Comparison of ENCODE assay signal across 8 mouse cellular contexts in genomic region chr11:101168301-101168980, GRCm38 (mm10). TPM values are rescaled to one million over a fixed set of nuclear protein-coding genes. Genes with fewer than 3 reads are reported as not detected.
DNase-seq lines count a peak whose midpoint lies in the region; ATAC-seq and TF ChIP-seq lines count a peak whose summit lies in the region.

No protein-coding gene starts in this region.

- TF ChIP-seq CTCF in kidney, adult 2 months (conservative IDR thresholded peaks at IDR 0.05; ENCODE audit: insufficient read depth, insufficient read length, low read depth, low read length): no peak
- no peak for TF ChIP-seq CTCF in kidney, postnatal 0 days (IDR thresholded peaks at IDR 0.05; ENCODE audit: low read depth)

- no peaks in the 10 kb centered on the region for H3K9me3 ChIP-seq in kidney, postnatal 0 days (replicated peaks; ENCODE audit: low read length)
- H3K9me3 ChIP-seq in neural tube, embryonic 14.5 days (ENCODE audit: control insufficient read depth, low read length): no peaks in the 10 kb centered on the region
- H3K9me3 ChIP-seq in forebrain, embryonic 16.5 days (ENCODE audit: control insufficient read depth, low read length): no peaks in the 10 kb centered on the region

- H3K4me1 ChIP-seq in kidney, adult 2 months (ENCODE audit: control insufficient read depth, insufficient read depth, low read length): peaks cover 19% of the 10 kb centered on the region; the same call in 1 of the 2 replicates
- H3K4me1 ChIP-seq in kidney, postnatal 0 days (replicated peaks; ENCODE audit: insufficient read depth, low read length): peaks cover 41% of the 10 kb centered on the region
- peaks cover 38% of the 10 kb centered on the region for H3K4me1 ChIP-seq in neural tube, embryonic 14.5 days (ENCODE audit: control insufficient read depth, insufficient read depth, low read length)
- H3K4me1 ChIP-seq in forebrain, embryonic 16.5 days (replicated peaks; ENCODE audit: control insufficient read depth, insufficient read depth, low read length): peaks cover 43% of the 10 kb centered on the region

- peak; percentile 66 for DNase-seq in kidney, adult 2 months
- DNase-seq in kidney, adult 8-10 months: no peak
- no peak for DNase-seq in kidney, postnatal 0 days (ENCODE audit: low spot score)
- DNase-seq in right cerebral cortex, adult 18-20 months: no peak
- no peak for DNase-seq in left cerebral cortex, adult 8-10 months (ENCODE audit: low spot score in 2 of 2)

- peak overlapping the region; percentile 13; the same call in 1 of the 2 replicates for H3K9ac ChIP-seq in kidney, postnatal 0 days (ENCODE audit: low read depth, low read length)
- H3K9ac ChIP-seq in neural tube, embryonic 14.5 days (replicated peaks; ENCODE audit: low read depth, low read length): no peak overlapping the region
- H3K9ac ChIP-seq in forebrain, embryonic 16.5 days (replicated peaks; ENCODE audit: low read depth, low read length): no peak overlapping the region

- no peaks in the 10 kb centered on the region for H3K27me3 ChIP-seq in kidney, adult 2 months (replicated peaks; ENCODE audit: control insufficient read depth, insufficient read depth, low read length)
- no peaks in the 10 kb centered on the region for H3K27me3 ChIP-seq in kidney, postnatal 0 days (ENCODE audit: insufficient read depth, low read length)
- peaks cover 49% of the 10 kb centered on the region for H3K27me3 ChIP-seq in neural tube, embryonic 14.5 days (ENCODE audit: control insufficient read depth, insufficient read depth, low read length)
- peaks cover 51% of the 10 kb centered on the region for H3K27me3 ChIP-seq in forebrain, embryonic 16.5 days (replicated peaks; ENCODE audit: control insufficient read depth, insufficient read depth, low read length)

- ATAC-seq in granulocyte monocyte progenitor cell, adult 5-6 weeks (replicated peaks; ENCODE audit: poor library complexity, severe bottlenecking): peak; percentile 7; the same call in 1 of the 2 replicates
- ATAC-seq in kidney, postnatal 0 days (replicated peaks; ENCODE audit: low FRiP score, low read depth): no peak
- ATAC-seq in neural tube, embryonic 14.5 days (ENCODE audit: low read depth): no peak
- no peak for ATAC-seq in forebrain, embryonic 16.5 days

- 59% methylated on average over 18 of the region's 18 CpGs for WGBS in kidney, adult 2 months
- WGBS in kidney, postnatal 0 days: 54% methylated on average over 18 of the region's 18 CpGs
- 57% methylated on average over 18 of the region's 18 CpGs for WGBS in neural tube, embryonic 14.5 days
- 69% methylated on average over 18 of the region's 18 CpGs for WGBS in forebrain, embryonic 16.5 days

- 0 out of 2 replicates have a peak overlapping the region, but pooled peaks have one; percentile 10 for H3K27ac ChIP-seq in kidney, adult 2 months (ENCODE audit: insufficient read depth, low read depth, low read length)
- no peak overlapping the region for H3K27ac ChIP-seq in kidney, postnatal 0 days
- H3K27ac ChIP-seq in neural tube, embryonic 14.5 days (ENCODE audit: low read depth, low read length): no peak overlapping the region
- H3K27ac ChIP-seq in forebrain, embryonic 16.5 days (ENCODE audit: low read length): no peak overlapping the region

- H3K4me2 ChIP-seq in kidney, postnatal 0 days (ENCODE audit: low read length): peak overlapping the region; percentile 75
- peak overlapping the region; percentile 90; the same call in 1 of the 2 replicates for H3K4me2 ChIP-seq in neural tube, embryonic 14.5 days (ENCODE audit: low read depth, low read length)
- H3K4me2 ChIP-seq in forebrain, embryonic 16.5 days (ENCODE audit: low read length): no peak overlapping the region

- no peak for TF ChIP-seq POLR2A in kidney, adult 2 months (IDR thresholded peaks at IDR 0.05; ENCODE audit: low read depth, low read length)

- peaks cover 4% of the 10 kb centered on the region; the same call in 1 of the 2 replicates for H3K36me3 ChIP-seq in kidney, adult 2 months (ENCODE audit: control insufficient read depth, insufficient read depth, low read length)
- peaks cover 33% of the 10 kb centered on the region for H3K36me3 ChIP-seq in kidney, postnatal 0 days (ENCODE audit: insufficient read depth, low read length)
- H3K36me3 ChIP-seq in neural tube, embryonic 14.5 days (ENCODE audit: control insufficient read depth, insufficient read depth, low read length): peaks cover 14% of the 10 kb centered on the region
- peaks cover 2% of the 10 kb centered on the region; the same call in 1 of the 2 replicates for H3K36me3 ChIP-seq in forebrain, embryonic 16.5 days (ENCODE audit: control insufficient read depth, insufficient read depth)

- H3K4me3 ChIP-seq in kidney, adult 2 months (ENCODE audit: insufficient read depth, low read depth, low read length): peak overlapping the region; percentile 17; the same call in 1 of the 2 replicates
- peak overlapping the region; percentile 74 for H3K4me3 ChIP-seq in kidney, postnatal 0 days (replicated peaks; ENCODE audit: low read depth, low read length)
- peak overlapping the region; percentile 1; the same call in 1 of the 2 replicates for H3K4me3 ChIP-seq in neural tube, embryonic 14.5 days (ENCODE audit: low read depth, low read length)
- no peak overlapping the region for H3K4me3 ChIP-seq in forebrain, embryonic 16.5 days (replicated peaks; ENCODE audit: low read length)

RNA-seq across cellular contexts. Expression of gene Cntnap1, which starts 1.9 kb away (rescaled TPM):
- polyA plus RNA-seq in kidney, adult 2 months (2012; rRNA removed): 3.4 and 3.6 TPM in 2 replicates
- total RNA-seq in granulocyte monocyte progenitor cell, adult 5-6 weeks (2014; fragmentation: Nextera tagmentation): 0.41 and 0.83 TPM in 2 replicates
- total RNA-seq in granulocyte monocyte progenitor cell, adult 5-6 weeks (2017): 0.36 and 0.65 TPM in 2 replicates
- polyA plus RNA-seq in kidney, postnatal 0 days (2015; fragmentation: Nextera tagmentation; extraction: Ambion mirVana): 0.75 and 0.78 TPM in 2 replicates
- polyA plus RNA-seq in neural tube, embryonic 14.5 days (2014; fragmentation: Nextera tagmentation; extraction: Ambion mirVana): 7.5 and 8.3 TPM in 2 replicates
- polyA plus RNA-seq in forebrain, embryonic 16.5 days (2015; fragmentation: Nextera tagmentation; extraction: Ambion mirVana): 0.77 and 1.5 TPM in 2 replicates
- 100 to 1,000 TPM; 173 to 184 (median 176) TPM for total RNA-seq in left cerebral cortex, adult 8-10 months (2022)

RNA-seq across cellular contexts. Expression of gene Plekhh3, which starts 2.7 kb away (rescaled TPM):
- polyA plus RNA-seq in kidney, adult 2 months (2012; rRNA removed): 19.3 and 22.7 TPM in 2 replicates
- 1.4 TPM in 1 of 2 replicates, not detected in the other for total RNA-seq in granulocyte monocyte progenitor cell, adult 5-6 weeks (2014; fragmentation: Nextera tagmentation)
- total RNA-seq in granulocyte monocyte progenitor cell, adult 5-6 weeks (2017): 0.47 TPM in 1 of 2 replicates, not detected in the other
- polyA plus RNA-seq in kidney, postnatal 0 days (2015; fragmentation: Nextera tagmentation; extraction: Ambion mirVana): 14.1 and 16.6 TPM in 2 replicates
- 7.2 and 10.5 TPM in 2 replicates for polyA plus RNA-seq in neural tube, embryonic 14.5 days (2014; fragmentation: Nextera tagmentation; extraction: Ambion mirVana)
- 4.8 and 5.8 TPM in 2 replicates for polyA plus RNA-seq in forebrain, embryonic 16.5 days (2015; fragmentation: Nextera tagmentation; extraction: Ambion mirVana)
- 10 to 100 TPM; 13.5 to 15.9 (median 15.3) TPM for total RNA-seq in left cerebral cortex, adult 8-10 months (2022)

RNA-seq across cellular contexts. Expression of gene Ccr10, which starts 6.8 kb away (rescaled TPM):
- polyA plus RNA-seq in kidney, adult 2 months (2012; rRNA removed): 0.33 and 0.34 TPM in 2 replicates
- not detected in 2 replicates for total RNA-seq in granulocyte monocyte progenitor cell, adult 5-6 weeks (2014; fragmentation: Nextera tagmentation)
- 0.09 TPM in 1 of 2 replicates, not detected in the other for total RNA-seq in granulocyte monocyte progenitor cell, adult 5-6 weeks (2017)
- 0.36 and 0.45 TPM in 2 replicates for polyA plus RNA-seq in kidney, postnatal 0 days (2015; fragmentation: Nextera tagmentation; extraction: Ambion mirVana)
- polyA plus RNA-seq in neural tube, embryonic 14.5 days (2014; fragmentation: Nextera tagmentation; extraction: Ambion mirVana): 0.12 and 0.30 TPM in 2 replicates
- 0.14 TPM in 1 of 2 replicates, not detected in the other for polyA plus RNA-seq in forebrain, embryonic 16.5 days (2015; fragmentation: Nextera tagmentation; extraction: Ambion mirVana)
- under 1 TPM in 2 of 4 experiments, not detected in 2; 0.18 to 0.34 TPM for total RNA-seq in left cerebral cortex, adult 8-10 months (2022)

RNA-seq across cellular contexts. Expression of gene Tubg2, which starts 12.7 kb away (rescaled TPM):
- 1.4 and 1.8 TPM in 2 replicates for polyA plus RNA-seq in kidney, adult 2 months (2012; rRNA removed)
- not detected in 2 replicates for total RNA-seq in granulocyte monocyte progenitor cell, adult 5-6 weeks (2014; fragmentation: Nextera tagmentation)
- not detected in 2 replicates for total RNA-seq in granulocyte monocyte progenitor cell, adult 5-6 weeks (2017)
- polyA plus RNA-seq in kidney, postnatal 0 days (2015; fragmentation: Nextera tagmentation; extraction: Ambion mirVana): 4.3 and 4.9 TPM in 2 replicates
- 48.5 and 62.6 TPM in 2 replicates for polyA plus RNA-seq in neural tube, embryonic 14.5 days (2014; fragmentation: Nextera tagmentation; extraction: Ambion mirVana)
- polyA plus RNA-seq in forebrain, embryonic 16.5 days (2015; fragmentation: Nextera tagmentation; extraction: Ambion mirVana): 36.2 and 43.0 TPM in 2 replicates
- total RNA-seq in left cerebral cortex, adult 8-10 months (2022): 10 to 100 TPM; 53.1 to 58.8 (median 56.7) TPM

RNA-seq across cellular contexts. Expression of gene Tubg1, which starts 48.7 kb away (rescaled TPM):
- 14.1 and 19.2 TPM in 2 replicates for polyA plus RNA-seq in kidney, adult 2 months (2012; rRNA removed)
- 27.6 and 53.4 TPM in 2 replicates for total RNA-seq in granulocyte monocyte progenitor cell, adult 5-6 weeks (2014; fragmentation: Nextera tagmentation)
- total RNA-seq in granulocyte monocyte progenitor cell, adult 5-6 weeks (2017): 25.8 and 43.7 TPM in 2 replicates
- 48.4 and 56.7 TPM in 2 replicates for polyA plus RNA-seq in kidney, postnatal 0 days (2015; fragmentation: Nextera tagmentation; extraction: Ambion mirVana)
- polyA plus RNA-seq in neural tube, embryonic 14.5 days (2014; fragmentation: Nextera tagmentation; extraction: Ambion mirVana): 63.3 and 63.7 TPM in 2 replicates
- 90.7 and 93.0 TPM in 2 replicates for polyA plus RNA-seq in forebrain, embryonic 16.5 days (2015; fragmentation: Nextera tagmentation; extraction: Ambion mirVana)
- total RNA-seq in left cerebral cortex, adult 8-10 months (2022): 10 to 100 TPM; 47.1 to 49.2 (median 47.9) TPM
